Mouse (Mus musculus): ENCODE data around the gene Flna. TPM values are rescaled to one million over a fixed set of nuclear protein-coding genes. Genes with fewer than 3 reads are reported as not detected.

Flna gene
- polyA plus RNA-seq, 1 experiment from 2014 or later = 196 TPM

GRCm38 (mm10) chrX:74254153-74254887 is 4.7 kb upstream of the Flna start, which contains the start of gene Emd:
Emd (plus strand) TSS chrX:74254687.
- WGBS = 24% methylated on average over 38 of the region's 39 CpGs
- Histone ChIP-seq H3K9me3 (ENCODE audit: control insufficient read depth, low read length) (no peaks in the 10 kb centered on the region), H3K4me1 (replicated peaks; ENCODE audit: control insufficient read depth, insufficient read depth, low read length) (no peaks in the 10 kb centered on the region), H3K4me2 (replicated peaks; ENCODE audit: low read depth, low read length) (peak within 1 kb of the TSS; percentile 60), H3K4me3 (ENCODE audit: low read depth, low read length) (peak within 1 kb of the TSS; percentile 55), H3K27me3 (ENCODE audit: control insufficient read depth, insufficient read depth, low read length) (no peaks in the 10 kb centered on the region), H3K27ac (ENCODE audit: low read depth, low read length) (peak within 1 kb of the TSS; percentile 82), H3K9ac (ENCODE audit: low read depth, low read length) (peak within 1 kb of the TSS; percentile 64), H3K36me3 (ENCODE audit: control insufficient read depth, insufficient read depth, low read length) (no peaks in the 10 kb centered on the region)
- ATAC-seq (ENCODE audit: low FRiP score) (peak; percentile 98), DNase-seq (ENCODE audit: low spot score) (peak; percentile 86)

- no peaks in the 10 kb centered on the region for H3K27me3 ChIP-seq (ENCODE audit: control insufficient read depth, insufficient read depth, low read length)
- DNase-seq (ENCODE audit: low spot score) = peak; percentile 73
- H3K27ac ChIP-seq (ENCODE audit: low read depth, low read length) = no peak overlapping the region
- ATAC-seq (ENCODE audit: low FRiP score) = no peak
- H3K9me3 ChIP-seq (ENCODE audit: control insufficient read depth, low read length) = no peaks in the 10 kb centered on the region
- 13% methylated on average over 3 of the region's 3 CpGs for WGBS
- no peak overlapping the region for H3K4me2 ChIP-seq (replicated peaks; ENCODE audit: low read depth, low read length)
- no peaks in the 10 kb centered on the region for H3K4me1 ChIP-seq (replicated peaks; ENCODE audit: control insufficient read depth, insufficient read depth, low read length)
- no peak overlapping the region for H3K4me3 ChIP-seq (ENCODE audit: low read depth, low read length)
- H3K9ac ChIP-seq (ENCODE audit: low read depth, low read length) = no peak overlapping the region
- H3K36me3 ChIP-seq (ENCODE audit: control insufficient read depth, insufficient read depth, low read length) = no peaks in the 10 kb centered on the region
Measured at GRCm38 (mm10) chrX:74248651-74249050, 969 bp downstream of the Flna start.

- Histone ChIP-seq H3K4me2 (replicated peaks; ENCODE audit: low read depth, low read length) (peak overlapping the region; percentile 36), H3K4me1 (replicated peaks; ENCODE audit: control insufficient read depth, insufficient read depth, low read length) (no peaks in the 10 kb centered on the region), H3K27me3 (ENCODE audit: control insufficient read depth, insufficient read depth, low read length) (no peaks in the 10 kb centered on the region), H3K4me3 (ENCODE audit: low read depth, low read length) (peak overlapping the region; percentile 57), H3K9ac (ENCODE audit: low read depth, low read length) (peak overlapping the region; percentile 51; the same call in 1 of the 2 replicates), H3K36me3 (ENCODE audit: control insufficient read depth, insufficient read depth, low read length) (no peaks in the 10 kb centered on the region), H3K9me3 (ENCODE audit: control insufficient read depth, low read length) (no peaks in the 10 kb centered on the region), H3K27ac (ENCODE audit: low read depth, low read length) (peak overlapping the region; percentile 45; the same call in 1 of the 2 replicates)
- peak; percentile 18 for ATAC-seq (ENCODE audit: low FRiP score)
- WGBS = 16% methylated on average over 15 of the region's 15 CpGs
- DNase-seq (ENCODE audit: low spot score) = no peak
Measured at GRCm38 (mm10) chrX:74246693-74247092, 2.9 kb downstream of the Flna start.

- Histone ChIP-seq H3K27me3 (ENCODE audit: control insufficient read depth, insufficient read depth, low read length) (no peaks in the 10 kb centered on the region), H3K9me3 (ENCODE audit: control insufficient read depth, low read length) (no peaks in the 10 kb centered on the region), H3K4me1 (replicated peaks; ENCODE audit: control insufficient read depth, insufficient read depth, low read length) (no peaks in the 10 kb centered on the region), H3K9ac (ENCODE audit: low read depth, low read length) (peak overlapping the region; percentile 76), H3K27ac (ENCODE audit: low read depth, low read length) (peak overlapping the region; percentile 79), H3K36me3 (ENCODE audit: control insufficient read depth, insufficient read depth, low read length) (no peaks in the 10 kb centered on the region), H3K4me2 (replicated peaks; ENCODE audit: low read depth, low read length) (peak overlapping the region; percentile 36), H3K4me3 (ENCODE audit: low read depth, low read length) (peak overlapping the region; percentile 57)
- DNase-seq (ENCODE audit: low spot score) (peak; percentile 88), ATAC-seq (ENCODE audit: low FRiP score) (peak; percentile 91)
- 11% methylated on average over 32 of the region's 38 CpGs for WGBS
Measured at GRCm38 (mm10) chrX:74246213-74246681, 3.4 kb downstream of the Flna start.

- Histone ChIP-seq H3K36me3 (ENCODE audit: control insufficient read depth, insufficient read depth, low read length) (peaks cover 4% of the 10 kb centered on the region; the same call in 1 of the 2 replicates), H3K9me3 (ENCODE audit: control insufficient read depth, low read length) (no peaks in the 10 kb centered on the region), H3K4me1 (replicated peaks; ENCODE audit: control insufficient read depth, insufficient read depth, low read length) (no peaks in the 10 kb centered on the region), H3K4me2 (replicated peaks; ENCODE audit: low read depth, low read length) (peak overlapping the region; percentile 49), H3K9ac (ENCODE audit: low read depth, low read length) (peak overlapping the region; percentile 76), H3K4me3 (ENCODE audit: low read depth, low read length) (peak overlapping the region; percentile 57), H3K27me3 (ENCODE audit: control insufficient read depth, insufficient read depth, low read length) (no peaks in the 10 kb centered on the region), H3K27ac (ENCODE audit: low read depth, low read length) (peak overlapping the region; percentile 79)
- ATAC-seq (ENCODE audit: low FRiP score) = peak; percentile 55
- 32% methylated on average over 16 of the region's 21 CpGs for WGBS
- peak; percentile 76 for DNase-seq (ENCODE audit: low spot score)
Measured at GRCm38 (mm10) chrX:74245687-74246086, 3.9 kb downstream of the Flna start.

- Histone ChIP-seq H3K9me3 (ENCODE audit: control insufficient read depth, low read length) (no peaks in the 10 kb centered on the region), H3K4me1 (replicated peaks; ENCODE audit: control insufficient read depth, insufficient read depth, low read length) (no peaks in the 10 kb centered on the region), H3K27ac (ENCODE audit: low read depth, low read length) (peak overlapping the region; percentile 42; the same call in 1 of the 2 replicates), H3K36me3 (ENCODE audit: control insufficient read depth, insufficient read depth, low read length) (peaks cover 6% of the 10 kb centered on the region; the same call in 1 of the 2 replicates), H3K4me2 (replicated peaks; ENCODE audit: low read depth, low read length) (peak overlapping the region; percentile 49), H3K27me3 (ENCODE audit: control insufficient read depth, insufficient read depth, low read length) (no peaks in the 10 kb centered on the region), H3K4me3 (ENCODE audit: low read depth, low read length) (peak overlapping the region; percentile 57), H3K9ac (ENCODE audit: low read depth, low read length) (peak overlapping the region; percentile 76; the same call in 1 of the 2 replicates)
- no peak for ATAC-seq (ENCODE audit: low FRiP score)
- 29% methylated on average over 1 of the region's 1 CpGs for WGBS
- DNase-seq (ENCODE audit: low spot score) = peak; percentile 10
Measured at GRCm38 (mm10) chrX:74245107-74245506, 4.5 kb downstream of the Flna start.

- H3K36me3 ChIP-seq (ENCODE audit: control insufficient read depth, insufficient read depth, low read length) = peaks cover 9% of the 10 kb centered on the region; the same call in 1 of the 2 replicates
- peak overlapping the region; percentile 57 for H3K4me3 ChIP-seq (ENCODE audit: low read depth, low read length)
- peak overlapping the region; percentile 49 for H3K4me2 ChIP-seq (replicated peaks; ENCODE audit: low read depth, low read length)
- H3K4me1 ChIP-seq (replicated peaks; ENCODE audit: control insufficient read depth, insufficient read depth, low read length) = no peaks in the 10 kb centered on the region
- H3K27me3 ChIP-seq (ENCODE audit: control insufficient read depth, insufficient read depth, low read length) = no peaks in the 10 kb centered on the region
- peak overlapping the region; percentile 76 for H3K9ac ChIP-seq (ENCODE audit: low read depth, low read length)
- 9% methylated on average over 2 of the region's 3 CpGs for WGBS
- DNase-seq (ENCODE audit: low spot score) (peak; percentile 49), ATAC-seq (ENCODE audit: low FRiP score) (peak; percentile 59)
- peak overlapping the region; percentile 42 for H3K27ac ChIP-seq (ENCODE audit: low read depth, low read length)
- no peaks in the 10 kb centered on the region for H3K9me3 ChIP-seq (ENCODE audit: control insufficient read depth, low read length)
Measured at GRCm38 (mm10) chrX:74244614-74245083, 5.0 kb downstream of the Flna start.

GRCm38 (mm10) chrX:74243807-74244206 is 5.8 kb downstream of the Flna start:
- WGBS = 72% methylated on average over 3 of the region's 3 CpGs
- Histone ChIP-seq H3K9me3 (ENCODE audit: control insufficient read depth, low read length) (no peaks in the 10 kb centered on the region), H3K27ac (ENCODE audit: low read depth, low read length) (no peak overlapping the region)

More at GRCm38 (mm10) chrX:74243807-74244206, 5.8 kb downstream of the Flna start:
- H3K9ac ChIP-seq (ENCODE audit: low read depth, low read length) = peak overlapping the region; percentile 40
- peaks cover 9% of the 10 kb centered on the region; the same call in 1 of the 2 replicates for H3K36me3 ChIP-seq (ENCODE audit: control insufficient read depth, insufficient read depth, low read length)
- no peak for ATAC-seq (ENCODE audit: low FRiP score)
- no peaks in the 10 kb centered on the region for H3K4me1 ChIP-seq (replicated peaks; ENCODE audit: control insufficient read depth, insufficient read depth, low read length)
- DNase-seq (ENCODE audit: low spot score) = no peak
- H3K4me3 ChIP-seq (ENCODE audit: low read depth, low read length) = peak overlapping the region; percentile 57
- H3K4me2 ChIP-seq (replicated peaks; ENCODE audit: low read depth, low read length) = peak overlapping the region; percentile 49
- no peaks in the 10 kb centered on the region for H3K27me3 ChIP-seq (ENCODE audit: control insufficient read depth, insufficient read depth, low read length)
